Mouse (Mus musculus) heart, postnatal 0 days (tissue): Measurements from ENCODE around the gene Ndrg3. TPM values are rescaled to one million over a fixed set of nuclear protein-coding genes. Genes with fewer than 3 reads are reported as not detected.
"Not testable (repeated sequence)": the region's sequence is repeated elsewhere in the genome, so short reads cannot be mapped to it uniquely, and the experiment has no call there.

Experiments used
- ATAC-seq: fragments of 200-750 bp; cut with Nextera tagmentation; 2 replicates; pipeline ENCODE4 v1.8.0; 2017; ENCODE audit warnings: low read depth, moderate number of reproducible peaks, moderate library complexity; ENCODE audit not compliant: insufficient read depth
- DNase-seq: peaks from one replicate; pipeline ENCODE4 v3.0.0-alpha.2; 2016; ENCODE audit warnings: low spot score
- H3K27ac ChIP-seq: fragments of 300-500 bp; sonication (generic); 2 replicates; pipeline ENCODE4 v1.5.1; 2014; ENCODE audit warnings: low read depth, mild to moderate bottlenecking
- H3K27me3 ChIP-seq: fragments of 300-500 bp; sonication (generic); 2 replicates; pipeline ENCODE4 v1.6.1; 2014; ENCODE audit warnings: low read length, mixed read lengths; ENCODE audit not compliant: control insufficient read depth, insufficient read depth
- H3K36me3 ChIP-seq: fragments of 300-500 bp; sonication (generic); replicated peaks from 2 replicates; pipeline ENCODE4 v1.6.1; 2014; ENCODE audit warnings: low read length, mixed read lengths; ENCODE audit not compliant: control insufficient read depth, insufficient read depth
- H3K4me1 ChIP-seq: fragments of 300-500 bp; sonication (generic); 2 replicates; pipeline ENCODE4 v1.6.1; 2014; ENCODE audit warnings: antibody characterized with exemption; ENCODE audit not compliant: control insufficient read depth, insufficient read depth
- H3K4me2 ChIP-seq: fragments of 300-500 bp; sonication (generic); 2 replicates; pipeline ENCODE4 v1.6.1; 2014; ENCODE audit warnings: low read depth, mild to moderate bottlenecking, low read length, moderate library complexity
- H3K4me3 ChIP-seq: fragments of 300-500 bp; sonication (generic); 2 replicates; pipeline ENCODE4 v1.5.1; 2014; ENCODE audit warnings: low read depth, low read length
- H3K9ac ChIP-seq: fragments of 300-500 bp; sonication (generic); replicated peaks from 2 replicates; pipeline ENCODE4 v1.6.1; 2014; ENCODE audit warnings: low read depth, low read length, mixed read lengths
- H3K9me3 ChIP-seq: fragments of 300-500 bp; sonication (generic); replicated peaks from 2 replicates; pipeline ENCODE4 v1.6.1; 2016; ENCODE audit warnings: low read length; ENCODE audit not compliant: control insufficient read depth
- CTCF ChIP-seq: IDR thresholded peaks from 2 replicates; pipeline ENCODE4 v1.5.1; 2016; ENCODE audit warnings: antibody characterized with exemption, control low read depth, low read depth
- EP300 ChIP-seq: IDR thresholded peaks from 2 replicates; pipeline ENCODE4 v1.6.1; 2016; ENCODE audit warnings: antibody characterized with exemption, low read depth
- WGBS: fragments of 180-500 bp; shearing (Covaris S2); extraction: QIAGEN DNeasy Blood & Tissue Kit; methylation state at CpG from one replicate; pipeline ENCODE4 v1.1.7; 2014; 5-methylcytosine and 5-hydroxymethylcytosine counted together
- polyA plus RNA-seq: library from polyadenylated mRNA; unstranded; fragments of >200 nt; fragmentation: Nextera tagmentation; extraction: Ambion mirVana; gene quantifications from 2 replicates; pipeline ENCODE4 v1.2.1, GENCODE M21; 2015
- total RNA-seq: library from RNA; depleted of rRNA; stranded (reverse); fragments of >200 nt; gene quantifications from 2 replicates; pipeline ENCODE4 v1.2.3, GENCODE M21; 2014; ENCODE audit warnings: low replicate concordance

Ndrg3 gene
- total and polyA plus RNA-seq, 2 experiments from 2014 or later, result 16.2 to 27.2 TPM

GRCm38 (mm10) chr2:156903367-156903766 is 88.5 kb downstream of the Ndrg3 start:
- Histone ChIP-seq H3K27me3 (no peaks in the 10 kb centered on the region), H3K36me3 (no peaks in the 10 kb centered on the region), H3K4me1 (no peaks in the 10 kb centered on the region), H3K27ac (no peak overlapping the region), H3K9me3 (no peaks in the 10 kb centered on the region), H3K4me3 (no peak overlapping the region), H3K9ac (no peak overlapping the region), H3K4me2 (no peak overlapping the region)
- TF ChIP-seq EP300, result no peak
- TF ChIP-seq CTCF, result 0 out of 2 replicates have a peak, but pooled peaks have one; percentile 21
- 26% methylated on average over 2 of the region's 2 CpGs for WGBS
- ATAC-seq, result no peak
- no peak for DNase-seq

GRCm38 (mm10) chr2:156902411-156902810 is 89.4 kb downstream of the Ndrg3 start:
- WGBS, result 73% methylated on average over 4 of the region's 4 CpGs
- not testable (repeated sequence) for H3K36me3 ChIP-seq, H3K9me3 ChIP-seq, DNase-seq, H3K9ac ChIP-seq, H3K27ac ChIP-seq, H3K27me3 ChIP-seq, H3K4me2 ChIP-seq, H3K4me1 ChIP-seq, H3K4me3 ChIP-seq, ATAC-seq

DNA sequence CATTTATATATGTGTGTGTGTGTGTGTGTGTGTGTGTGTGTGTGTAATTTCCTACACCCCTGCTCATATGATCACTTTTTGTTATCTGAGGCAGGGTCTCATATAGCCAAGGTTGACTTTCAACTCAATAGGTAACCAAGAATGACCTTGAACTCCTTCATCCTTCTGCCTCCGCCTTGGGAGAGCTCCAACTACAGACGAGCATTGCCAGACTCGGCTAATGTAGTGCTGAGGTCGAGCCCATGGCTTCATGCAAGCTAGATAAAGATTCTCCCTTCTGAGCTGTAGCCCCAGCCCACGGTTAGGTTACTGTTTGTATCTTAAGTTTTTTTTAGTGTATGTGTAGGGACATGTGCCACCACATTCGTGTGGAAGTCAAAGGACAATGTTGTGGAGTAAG is 90.0 kb downstream of the Ndrg3 start:
- Histone ChIP-seq H3K4me2 (no peak overlapping the region), H3K27me3 (no peaks in the 10 kb centered on the region), H3K4me3 (no peak overlapping the region), H3K27ac (no peak overlapping the region), H3K4me1 (no peaks in the 10 kb centered on the region), H3K9ac (no peak overlapping the region), H3K9me3 (no peaks in the 10 kb centered on the region), H3K36me3 (no peaks in the 10 kb centered on the region)
- DNase-seq (no peak), ATAC-seq (no peak)
- no peak for TF ChIP-seq CTCF
- no peak for TF ChIP-seq EP300
- 59% methylated on average over 6 of the region's 6 CpGs for WGBS

DNA sequence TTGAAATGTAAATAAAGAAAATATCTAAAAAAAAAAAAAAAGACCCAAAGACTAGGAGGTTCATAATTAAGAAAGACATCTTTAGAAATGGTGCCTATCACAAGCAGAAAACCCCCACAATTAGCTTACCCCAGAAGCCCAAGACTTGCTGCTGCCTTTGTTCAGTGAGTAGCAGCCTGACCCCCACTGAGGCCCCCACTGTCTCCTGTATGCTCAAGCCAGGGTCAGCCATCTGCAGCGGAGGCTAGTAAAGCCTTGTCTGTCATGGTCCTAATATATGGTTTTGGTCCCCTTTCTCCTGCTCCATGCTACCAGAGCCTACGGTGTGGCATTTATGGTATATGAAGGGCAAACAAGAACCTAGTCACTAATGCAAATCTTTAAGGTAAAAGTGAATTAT is 90.5 kb downstream of the Ndrg3 start:
- DNase-seq, result no peak
- Histone ChIP-seq H3K36me3 (no peaks in the 10 kb centered on the region), H3K27me3 (no peaks in the 10 kb centered on the region), H3K9me3 (no peaks in the 10 kb centered on the region), H3K4me1 (no peaks in the 10 kb centered on the region), H3K27ac (no peak overlapping the region), H3K9ac (no peak overlapping the region), H3K4me3 (no peak overlapping the region), H3K4me2 (no peak overlapping the region)
- no peak for TF ChIP-seq CTCF
- no peak for TF ChIP-seq EP300
- no peak for ATAC-seq
- WGBS, result 88% methylated on average over 2 of the region's 2 CpGs

- no peak overlapping the region for H3K4me3 ChIP-seq
- DNase-seq (no peak), ATAC-seq (no peak)
- H3K36me3 ChIP-seq, result no peaks in the 10 kb centered on the region
- no peak overlapping the region for H3K9ac ChIP-seq
- TF ChIP-seq EP300 (no peak), CTCF (no peak)
- H3K27me3 ChIP-seq, result no peaks in the 10 kb centered on the region
- WGBS, result 41% methylated on average over 4 of the region's 4 CpGs
- no peak overlapping the region for H3K4me2 ChIP-seq
- no peak overlapping the region for H3K27ac ChIP-seq
- no peaks in the 10 kb centered on the region for H3K9me3 ChIP-seq
- H3K4me1 ChIP-seq, result no peaks in the 10 kb centered on the region
Observed at GRCm38 (mm10) chr2:156899184-156899583, 92.7 kb downstream of the Ndrg3 start.

- H3K27ac ChIP-seq, result no peak overlapping the region
- no peaks in the 10 kb centered on the region for H3K36me3 ChIP-seq
- DNase-seq (no peak), ATAC-seq (no peak)
- WGBS, result 44% methylated on average over 4 of the region's 4 CpGs
- H3K9me3 ChIP-seq, result no peaks in the 10 kb centered on the region
- no peak overlapping the region for H3K9ac ChIP-seq
- TF ChIP-seq CTCF, result no peak
- no peak for TF ChIP-seq EP300
- H3K27me3 ChIP-seq, result no peaks in the 10 kb centered on the region
- no peaks in the 10 kb centered on the region for H3K4me1 ChIP-seq
- no peak overlapping the region for H3K4me3 ChIP-seq
- no peak overlapping the region for H3K4me2 ChIP-seq
Observed at GRCm38 (mm10) chr2:156898374-156898773, 93.5 kb downstream of the Ndrg3 start.
